Mouse (Mus musculus): ENCODE data around the gene Sfrp2. TPM values are rescaled to one million over a fixed set of nuclear protein-coding genes. Genes with fewer than 3 reads are reported as not detected.

The Sfrp2 gene
- polyA plus RNA-seq, 1 experiment, result 0.26 TPM

GRCm38 (mm10) chr3:83766726-83767070, 577 bp downstream of the Sfrp2 start:
- Histone ChIP-seq H3K79me3 (ENCODE audit: low read depth) (no peaks in the 10 kb centered on the region), H3ac (ENCODE audit: control insufficient read depth, insufficient read length, low read depth) (no peak overlapping the region), H3K79me2 (ENCODE audit: control insufficient read depth, insufficient read depth) (no peaks in the 10 kb centered on the region), H3K36me3 (ENCODE audit: control insufficient read depth, insufficient read depth) (no peaks in the 10 kb centered on the region), H3K27me3 (ENCODE audit: control insufficient read depth, insufficient read depth, insufficient read length) (peaks cover 16% of the 10 kb centered on the region), H3K4me3 (ENCODE audit: insufficient read depth, poor library complexity, severe bottlenecking) (no peak overlapping the region)
- TF ChIP-seq MAX (IDR thresholded peaks at IDR 0.05), result no peak
- TF ChIP-seq MYOG (IDR thresholded peaks at IDR 0.05; ENCODE audit: control insufficient read depth, extremely low read depth, insufficient read length), result no peak
- TF ChIP-seq CTCF (IDR thresholded peaks at IDR 0.05; ENCODE audit: control insufficient read depth, insufficient read depth, insufficient read length), result no peak
- TF ChIP-seq MYOD1 (IDR thresholded peaks at IDR 0.05; ENCODE audit: control insufficient read depth, insufficient read length, low read depth), result no peak
- TF ChIP-seq CEBPB (IDR thresholded peaks at IDR 0.05; ENCODE audit: low read depth), result no peak
- TF ChIP-seq FOSL1 (IDR thresholded peaks at IDR 0.05; ENCODE audit: insufficient read depth, low read length, poor library complexity, severe bottlenecking), result no peak
- TF ChIP-seq USF1 (IDR thresholded peaks at IDR 0.05; ENCODE audit: low read depth), result no peak

- no peaks in the 10 kb centered on the region for H3K79me3 ChIP-seq (ENCODE audit: low read depth)
- no peak for TF ChIP-seq CEBPB (IDR thresholded peaks at IDR 0.05; ENCODE audit: low read depth)
- no peak for TF ChIP-seq MYOG (IDR thresholded peaks at IDR 0.05; ENCODE audit: control insufficient read depth, extremely low read depth, insufficient read length)
- TF ChIP-seq FOSL1 (IDR thresholded peaks at IDR 0.05; ENCODE audit: insufficient read depth, low read length, poor library complexity, severe bottlenecking), result no peak
- TF ChIP-seq MAX (IDR thresholded peaks at IDR 0.05), result no peak
- no peak for TF ChIP-seq MYOD1 (IDR thresholded peaks at IDR 0.05; ENCODE audit: control insufficient read depth, insufficient read length, low read depth)
- no peak for TF ChIP-seq USF1 (IDR thresholded peaks at IDR 0.05; ENCODE audit: low read depth)
- no peak for TF ChIP-seq CTCF (IDR thresholded peaks at IDR 0.05; ENCODE audit: control insufficient read depth, insufficient read depth, insufficient read length)
- H3K79me2 ChIP-seq (ENCODE audit: control insufficient read depth, insufficient read depth), result no peaks in the 10 kb centered on the region
- H3K27me3 ChIP-seq (ENCODE audit: control insufficient read depth, insufficient read depth, insufficient read length), result peaks cover 16% of the 10 kb centered on the region
- no peak overlapping the region for H3ac ChIP-seq (ENCODE audit: control insufficient read depth, insufficient read length, low read depth)
- H3K36me3 ChIP-seq (ENCODE audit: control insufficient read depth, insufficient read depth), result no peaks in the 10 kb centered on the region
- no peak overlapping the region for H3K4me3 ChIP-seq (ENCODE audit: insufficient read depth, poor library complexity, severe bottlenecking)
Measured at GRCm38 (mm10) chr3:83767121-83767520, 1.0 kb downstream of the Sfrp2 start.

- Histone ChIP-seq H3K4me3 (ENCODE audit: insufficient read depth, poor library complexity, severe bottlenecking) (no peak overlapping the region), H3K79me3 (ENCODE audit: low read depth) (no peaks in the 10 kb centered on the region)
Measured at GRCm38 (mm10) chr3:83768293-83769035, 2.3 kb downstream of the Sfrp2 start.

GRCm38 (mm10) chr3:83769036-83769410, 2.9 kb downstream of the Sfrp2 start:
- Histone ChIP-seq H3K36me3 (ENCODE audit: control insufficient read depth, insufficient read depth) (no peaks in the 10 kb centered on the region), H3K4me3 (ENCODE audit: insufficient read depth, poor library complexity, severe bottlenecking) (no peak overlapping the region), H3K27me3 (ENCODE audit: control insufficient read depth, insufficient read depth, insufficient read length) (peaks cover 14% of the 10 kb centered on the region), H3K79me2 (ENCODE audit: control insufficient read depth, insufficient read depth) (no peaks in the 10 kb centered on the region), H3ac (ENCODE audit: control insufficient read depth, insufficient read length, low read depth) (no peak overlapping the region), H3K79me3 (ENCODE audit: low read depth) (no peaks in the 10 kb centered on the region)
- TF ChIP-seq CTCF (IDR thresholded peaks at IDR 0.05; ENCODE audit: control insufficient read depth, insufficient read depth, insufficient read length), result no peak
- no peak for TF ChIP-seq MAX (IDR thresholded peaks at IDR 0.05)
- TF ChIP-seq USF1 (IDR thresholded peaks at IDR 0.05; ENCODE audit: low read depth), result no peak
- TF ChIP-seq CEBPB (IDR thresholded peaks at IDR 0.05; ENCODE audit: low read depth), result no peak

More at GRCm38 (mm10) chr3:83768293-83769035, 2.3 kb downstream of the Sfrp2 start:
- Histone ChIP-seq H3K36me3 (ENCODE audit: control insufficient read depth, insufficient read depth) (no peaks in the 10 kb centered on the region), H3K27me3 (ENCODE audit: control insufficient read depth, insufficient read depth, insufficient read length) (peaks cover 16% of the 10 kb centered on the region), H3K79me2 (ENCODE audit: control insufficient read depth, insufficient read depth) (no peaks in the 10 kb centered on the region), H3ac (ENCODE audit: control insufficient read depth, insufficient read length, low read depth) (no peak overlapping the region)
- TF ChIP-seq MYOG (IDR thresholded peaks at IDR 0.05; ENCODE audit: control insufficient read depth, extremely low read depth, insufficient read length), result no peak
- no peak for TF ChIP-seq USF1 (IDR thresholded peaks at IDR 0.05; ENCODE audit: low read depth)
- no peak for TF ChIP-seq CEBPB (IDR thresholded peaks at IDR 0.05; ENCODE audit: low read depth)
- no peak for TF ChIP-seq MYOD1 (IDR thresholded peaks at IDR 0.05; ENCODE audit: control insufficient read depth, insufficient read length, low read depth)
- no peak for TF ChIP-seq MAX (IDR thresholded peaks at IDR 0.05)
- TF ChIP-seq CTCF (IDR thresholded peaks at IDR 0.05; ENCODE audit: control insufficient read depth, insufficient read depth, insufficient read length), result no peak
- no peak for TF ChIP-seq FOSL1 (IDR thresholded peaks at IDR 0.05; ENCODE audit: insufficient read depth, low read length, poor library complexity, severe bottlenecking)

- H3K36me3 ChIP-seq (ENCODE audit: control insufficient read depth, insufficient read depth), result no peaks in the 10 kb centered on the region
Measured at GRCm38 (mm10) chr3:83771160-83771869, 5.2 kb downstream of the Sfrp2 start.

More at GRCm38 (mm10) chr3:83771160-83771869, 5.2 kb downstream of the Sfrp2 start:
- no peak overlapping the region for H3ac ChIP-seq (ENCODE audit: control insufficient read depth, insufficient read length, low read depth)
- H3K79me3 ChIP-seq (ENCODE audit: low read depth), result no peaks in the 10 kb centered on the region
- peaks cover 7% of the 10 kb centered on the region for H3K27me3 ChIP-seq (ENCODE audit: control insufficient read depth, insufficient read depth, insufficient read length)
- H3K4me3 ChIP-seq (ENCODE audit: insufficient read depth, poor library complexity, severe bottlenecking), result no peak overlapping the region
- H3K79me2 ChIP-seq (ENCODE audit: control insufficient read depth, insufficient read depth), result no peaks in the 10 kb centered on the region
- no peak for TF ChIP-seq CTCF (IDR thresholded peaks at IDR 0.05; ENCODE audit: control insufficient read depth, insufficient read depth, insufficient read length)
- no peak for TF ChIP-seq USF1 (IDR thresholded peaks at IDR 0.05; ENCODE audit: low read depth)
- no peak for TF ChIP-seq CEBPB (IDR thresholded peaks at IDR 0.05; ENCODE audit: low read depth)
- no peak for TF ChIP-seq MYOD1 (IDR thresholded peaks at IDR 0.05; ENCODE audit: control insufficient read depth, insufficient read length, low read depth)
- no peak for TF ChIP-seq FOSL1 (IDR thresholded peaks at IDR 0.05; ENCODE audit: insufficient read depth, low read length, poor library complexity, severe bottlenecking)
- TF ChIP-seq MAX (IDR thresholded peaks at IDR 0.05), result no peak
- no peak for TF ChIP-seq MYOG (IDR thresholded peaks at IDR 0.05; ENCODE audit: control insufficient read depth, extremely low read depth, insufficient read length)

Data from C2C12 (cell line).